Mouse (Mus musculus) retina, postnatal 1 day (tissue): Measurements from ENCODE around the gene Lrrc26.
"Not testable (repeated sequence)": the region's sequence is repeated elsewhere in the genome, so short reads cannot be mapped to it uniquely, and the experiment has no call there.

Experiments
- DNase-seq: peaks from one replicate; pipeline ENCODE4 v3.0.0-alpha.2; 2012

Lrrc26 gene

DNA sequence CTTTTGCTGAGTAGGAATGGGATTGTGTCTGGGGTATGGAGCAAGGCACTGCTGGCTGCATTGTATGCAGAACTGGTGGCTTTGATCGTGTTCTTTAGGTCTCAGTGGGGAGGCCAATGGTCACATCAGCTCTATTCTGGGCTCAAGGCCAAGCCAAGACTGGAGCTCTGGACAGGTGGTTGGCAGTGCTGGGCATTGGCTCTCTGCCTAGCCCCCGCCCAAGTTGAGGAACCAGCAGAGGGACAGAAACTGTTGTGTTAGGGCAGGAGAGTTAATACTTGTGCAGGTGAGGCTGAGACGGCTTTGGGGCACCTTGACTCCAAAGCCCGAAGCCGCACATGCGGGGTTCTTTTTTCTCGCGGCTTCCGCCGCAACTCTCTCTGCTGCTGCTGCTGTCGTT lies at the start of gene Lrrc26:
Gene Lrrc26, plus strand, starts transcription at position 265 of the 400 bp plus-strand sequence.
- no peak for DNase-seq

DNA sequence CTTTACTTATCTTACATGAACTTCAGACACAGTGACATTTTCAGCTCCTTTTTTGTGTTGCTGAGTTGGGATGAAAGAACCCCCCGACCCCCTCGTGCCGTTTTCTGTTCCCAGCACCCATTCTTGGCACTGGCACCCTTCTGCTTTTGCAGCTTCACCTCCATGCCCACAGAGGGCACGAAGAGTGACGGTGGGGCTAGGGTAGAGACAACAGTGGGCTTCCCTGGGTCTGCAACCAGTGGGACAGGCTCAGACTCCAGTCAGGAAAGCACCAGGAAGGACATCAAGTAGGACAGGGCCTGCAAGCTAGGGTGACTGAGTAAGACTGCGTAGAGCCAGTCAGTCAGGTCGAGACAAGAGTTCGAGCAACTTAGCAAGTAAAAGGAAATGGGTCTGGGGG lies 49.4 kb upstream of the Lrrc26 start:
- DNase-seq, result no peak

- DNase-seq, result peak; percentile 88
These were observed 48.8 kb upstream of the Lrrc26 start for GRCm38 (mm10) chr2:25240723-25241437.

DNA sequence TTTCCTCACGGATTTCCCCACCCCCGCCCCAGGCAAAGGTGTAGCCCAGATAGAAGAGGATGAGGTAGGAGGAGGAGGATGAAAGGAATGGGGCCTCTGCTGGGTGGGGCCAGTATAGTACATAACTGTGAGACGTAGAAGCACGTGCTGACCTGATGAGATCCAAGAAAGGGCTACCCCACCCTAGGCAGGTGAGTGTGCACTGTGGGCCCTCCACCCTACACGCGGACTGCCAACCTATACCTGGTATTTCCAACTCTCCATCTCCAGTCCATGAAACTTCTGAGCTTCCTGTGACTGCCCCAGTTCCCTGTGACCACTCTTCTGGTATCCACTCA lies 48.3 kb upstream of the Lrrc26 start:
- no peak for DNase-seq

DNA sequence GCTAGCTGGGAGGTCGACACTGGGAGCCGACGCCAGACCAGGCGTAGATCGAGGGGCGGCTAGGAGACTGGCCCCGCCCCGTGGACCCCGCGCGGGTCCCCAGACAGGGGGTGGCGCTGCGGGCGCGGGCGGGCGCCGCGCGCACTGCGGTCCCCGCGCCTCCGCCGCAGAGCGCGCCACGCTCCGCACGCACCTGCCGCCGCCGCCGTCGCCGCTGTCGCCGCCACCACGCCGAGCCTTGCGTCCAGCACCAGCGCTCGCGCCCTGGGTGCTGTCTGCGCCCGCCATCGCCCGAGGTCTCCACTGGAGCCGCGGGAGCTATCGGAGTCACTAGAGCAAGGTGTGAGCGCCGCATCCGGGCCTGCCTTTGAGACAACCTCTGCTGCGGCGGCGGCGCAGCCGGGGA lies 47.6 kb upstream of the Lrrc26 start, which contains the start of the genes Rnf208 and Cysrt1:
Gene Rnf208, plus strand, starts transcription at position 155 of the 406 bp plus-strand sequence.
Gene Cysrt1, minus strand, starts transcription at position 352 of the 406 bp plus-strand sequence.
- DNase-seq, result peak; percentile 66

DNA sequence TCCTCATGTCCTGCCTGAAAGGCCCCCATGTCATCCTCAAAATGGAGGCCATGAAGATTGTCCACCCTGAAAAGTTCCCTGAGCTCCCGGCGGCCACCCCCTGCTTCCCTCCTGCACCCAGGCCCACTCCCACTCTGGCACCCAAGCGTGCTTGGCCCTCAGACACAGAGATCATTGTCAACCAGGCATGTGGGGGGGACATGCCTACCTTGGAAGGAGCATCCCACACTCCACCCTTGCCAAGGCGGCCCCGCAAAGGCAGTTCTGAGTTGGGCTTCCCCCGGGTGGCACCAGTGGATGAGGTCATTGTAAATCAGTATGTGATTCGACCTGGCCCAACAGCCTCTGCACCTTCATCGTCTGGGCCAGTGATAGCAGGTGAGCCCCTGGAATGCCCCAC lies 46.4 kb upstream of the Lrrc26 start:
- no peak for DNase-seq

DNA sequence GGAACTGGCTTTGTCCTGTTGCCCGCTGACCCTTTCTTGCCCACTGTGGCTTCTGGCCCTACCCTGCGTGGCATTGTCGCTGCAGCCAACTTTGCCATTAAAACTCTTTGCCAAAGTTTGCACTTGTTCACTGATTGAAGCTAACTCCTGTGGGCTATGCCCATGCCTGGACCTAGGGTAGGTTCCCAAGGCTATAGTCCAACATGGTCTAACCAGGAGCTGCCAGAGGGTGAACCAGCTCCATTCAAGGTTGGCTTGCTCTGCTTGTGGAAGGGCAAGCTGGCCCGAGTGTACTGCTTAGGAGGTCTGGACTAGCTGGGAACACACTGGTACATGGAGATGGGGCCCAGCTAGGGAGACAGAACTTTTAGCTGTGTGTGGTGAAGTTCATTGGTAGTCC lies 45.6 kb upstream of the Lrrc26 start:
- DNase-seq, result no peak

GRCm38 (mm10) chr2:25246183-25247072 lies 43.3 kb upstream of the Lrrc26 start, which contains the start of gene AL732309.1:
TSS of gene AL732309.1 (minus strand) at chr2:25246863.
- no peak for DNase-seq

DNA sequence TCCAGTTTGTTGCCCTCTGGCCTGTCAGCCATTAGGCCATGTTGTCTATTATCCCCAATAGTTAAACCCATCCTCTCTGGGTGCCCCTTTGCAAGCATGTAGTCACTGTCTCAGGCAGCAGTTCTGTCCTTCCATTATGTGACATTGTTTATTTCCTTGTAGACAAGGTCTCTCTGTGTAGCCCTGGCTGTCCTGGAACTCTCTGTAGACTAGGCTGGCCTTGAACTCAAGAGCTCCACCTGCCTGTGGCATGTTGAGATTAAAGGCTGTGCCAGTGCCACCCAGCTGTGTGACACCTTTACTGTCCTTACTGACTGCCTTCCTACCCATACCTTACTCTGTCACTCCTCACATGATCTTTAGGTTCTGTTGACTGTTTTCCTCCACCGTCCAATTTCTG lies 37.4 kb upstream of the Lrrc26 start:
- peak; percentile 23 for DNase-seq

DNA sequence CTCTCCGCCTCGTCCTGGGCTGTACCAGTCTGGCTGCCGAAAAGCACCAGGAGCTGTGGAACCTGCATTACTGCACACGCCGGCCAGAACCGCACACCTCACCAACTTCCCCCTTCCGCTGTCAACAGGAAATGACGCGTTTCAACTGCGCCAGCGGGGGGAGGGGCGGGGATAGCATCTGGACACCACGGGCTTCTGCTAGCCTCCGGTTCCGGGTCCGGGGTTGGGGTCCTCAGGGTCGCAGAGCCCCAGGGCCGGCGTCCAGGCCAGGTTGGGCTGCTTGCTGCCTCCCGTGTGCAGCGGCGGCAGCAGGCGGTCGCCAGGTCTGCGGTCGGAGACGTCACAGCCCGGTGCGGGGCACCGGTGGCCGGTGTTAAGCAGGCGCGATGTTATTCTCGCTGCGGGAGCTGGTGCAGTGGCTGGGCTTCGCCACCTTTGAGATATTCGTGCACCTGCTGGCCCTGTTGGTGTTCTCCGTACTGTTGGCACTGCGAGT lies 34.4 kb upstream of the Lrrc26 start, which contains the start of gene Tmem203:
Gene Tmem203, plus strand, starts transcription at position 156 of the 496 bp plus-strand sequence.
- DNase-seq, result peak; percentile 96

GRCm38 (mm10) chr2:25256443-25257109 lies 33.1 kb upstream of the Lrrc26 start:
- peak; percentile 55 for DNase-seq

DNA sequence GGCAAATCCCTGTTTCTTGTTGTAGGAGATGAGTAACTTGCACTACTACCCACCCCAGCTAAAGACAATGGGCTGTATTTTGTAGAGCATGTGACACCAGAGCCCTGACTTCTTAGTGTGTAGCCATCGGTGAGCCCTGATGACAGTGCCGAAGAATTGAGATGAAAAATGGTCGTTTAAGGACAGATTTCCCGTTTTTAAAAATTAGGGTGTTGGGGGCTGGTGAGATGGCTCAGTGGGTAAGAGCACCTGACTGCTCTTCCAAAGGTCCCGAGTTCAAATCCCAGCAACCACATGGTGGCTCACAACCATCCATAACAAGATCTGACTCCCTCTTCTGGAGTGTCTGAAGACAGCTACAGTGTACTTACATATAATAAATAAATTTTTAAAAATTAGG lies 32.5 kb upstream of the Lrrc26 start:
- DNase-seq, result not testable (repeated sequence)

DNA sequence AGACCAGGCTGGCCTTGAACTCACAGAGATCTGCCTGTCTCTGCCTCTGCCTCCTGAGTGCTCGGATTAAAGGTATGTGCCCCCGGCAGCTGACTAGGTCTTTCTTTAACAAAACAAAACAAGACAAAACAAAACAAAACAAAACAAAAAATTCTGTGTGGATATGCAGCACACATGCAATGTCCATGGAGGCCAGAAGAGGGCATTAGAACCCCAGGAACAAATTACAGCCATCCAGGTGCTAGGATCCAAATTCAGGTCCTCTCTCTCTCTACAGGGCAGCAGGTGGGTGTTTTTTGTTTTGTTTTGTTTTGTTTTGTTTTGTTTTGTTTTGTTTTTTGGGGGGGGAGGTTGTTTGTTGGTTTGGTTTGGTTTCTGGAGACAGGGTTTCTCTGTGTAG lies 30.8 kb upstream of the Lrrc26 start:
- DNase-seq, result peak; percentile 43

DNA sequence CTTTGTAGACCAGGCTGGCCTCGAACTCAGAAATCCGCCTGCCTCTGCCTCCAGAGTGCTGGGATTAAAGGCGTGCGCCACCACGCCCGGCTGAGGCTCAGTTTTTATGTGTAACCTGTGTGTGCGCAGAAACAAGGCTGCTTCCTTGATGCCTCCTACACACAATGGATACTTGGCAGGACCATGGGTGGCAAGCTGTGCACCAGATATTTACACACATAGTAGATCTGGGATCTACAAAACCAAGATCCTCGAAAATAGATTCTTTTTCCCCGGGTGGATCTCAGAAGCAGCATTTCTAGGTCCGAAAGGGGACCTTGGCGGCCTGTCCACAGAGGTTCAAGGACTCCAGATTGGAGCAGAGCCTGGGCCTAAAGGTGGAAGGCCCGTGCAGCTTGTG lies 27.8 kb upstream of the Lrrc26 start:
- DNase-seq, result no peak

- peak; percentile 98 for DNase-seq
These were observed 27.4 kb upstream of the Lrrc26 start, which contains the start of gene Tprn for GRCm38 (mm10) chr2:25262291-25262767. TSS of gene Tprn (plus strand) at chr2:25262618.

GRCm38 (mm10) chr2:25262795-25263622 lies 26.7 kb upstream of the Lrrc26 start:
- peak; percentile 73 for DNase-seq

DNA sequence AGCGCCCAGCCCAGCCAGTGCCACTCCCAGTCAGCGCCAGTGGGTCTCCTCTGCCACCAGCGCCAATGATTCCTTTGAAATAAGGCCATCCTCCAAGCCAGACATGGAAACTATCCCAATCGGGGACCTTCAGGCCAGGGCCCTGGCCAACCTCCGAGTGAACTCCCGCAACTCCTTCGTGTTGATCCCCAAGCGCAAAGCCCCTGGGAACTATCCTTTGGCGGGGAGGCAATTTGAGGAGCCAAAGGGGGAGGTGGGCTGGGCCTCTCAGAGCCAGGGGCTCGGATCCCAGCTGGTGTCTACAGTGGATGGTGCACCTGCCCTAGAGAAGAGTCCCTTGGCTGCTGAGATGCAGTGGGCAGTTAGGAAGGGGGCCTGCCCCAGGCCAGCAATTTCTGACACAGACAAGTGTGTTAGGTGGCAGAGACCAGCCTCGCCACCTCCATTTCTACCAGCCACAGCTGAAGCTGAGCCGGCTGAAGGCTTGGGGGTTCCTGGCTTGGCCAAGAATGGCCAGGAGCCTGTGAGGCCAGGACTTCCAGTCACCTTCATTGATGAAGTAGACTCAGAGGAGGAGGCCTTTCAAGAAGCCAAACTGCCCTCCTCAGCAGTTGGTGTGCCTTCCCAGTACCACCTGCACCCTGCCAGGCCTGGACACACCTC lies 26.0 kb upstream of the Lrrc26 start:
- peak; percentile 24 for DNase-seq

GRCm38 (mm10) chr2:25264286-25264660 lies 25.4 kb upstream of the Lrrc26 start:
- DNase-seq, result no peak

DNA sequence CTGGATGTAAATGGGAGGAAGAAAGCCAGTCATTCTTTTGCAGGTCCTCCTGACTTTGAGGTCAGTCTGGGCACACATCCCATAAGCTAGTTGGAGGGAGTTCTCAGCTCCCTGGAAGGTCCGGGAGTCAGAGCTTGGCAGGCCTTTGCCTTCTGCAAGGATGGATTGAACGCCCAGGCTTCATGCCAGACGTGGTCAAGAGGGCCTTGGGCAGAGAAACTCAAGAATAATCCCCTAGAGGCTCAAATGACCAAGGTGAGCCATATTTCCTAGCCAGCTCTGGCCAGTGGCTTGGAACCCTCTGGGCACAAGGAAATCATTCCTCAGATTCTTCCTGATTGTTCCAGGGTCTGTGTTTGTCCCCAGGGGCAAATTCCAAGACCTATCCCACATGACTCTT lies 24.9 kb upstream of the Lrrc26 start:
- no peak for DNase-seq

DNA sequence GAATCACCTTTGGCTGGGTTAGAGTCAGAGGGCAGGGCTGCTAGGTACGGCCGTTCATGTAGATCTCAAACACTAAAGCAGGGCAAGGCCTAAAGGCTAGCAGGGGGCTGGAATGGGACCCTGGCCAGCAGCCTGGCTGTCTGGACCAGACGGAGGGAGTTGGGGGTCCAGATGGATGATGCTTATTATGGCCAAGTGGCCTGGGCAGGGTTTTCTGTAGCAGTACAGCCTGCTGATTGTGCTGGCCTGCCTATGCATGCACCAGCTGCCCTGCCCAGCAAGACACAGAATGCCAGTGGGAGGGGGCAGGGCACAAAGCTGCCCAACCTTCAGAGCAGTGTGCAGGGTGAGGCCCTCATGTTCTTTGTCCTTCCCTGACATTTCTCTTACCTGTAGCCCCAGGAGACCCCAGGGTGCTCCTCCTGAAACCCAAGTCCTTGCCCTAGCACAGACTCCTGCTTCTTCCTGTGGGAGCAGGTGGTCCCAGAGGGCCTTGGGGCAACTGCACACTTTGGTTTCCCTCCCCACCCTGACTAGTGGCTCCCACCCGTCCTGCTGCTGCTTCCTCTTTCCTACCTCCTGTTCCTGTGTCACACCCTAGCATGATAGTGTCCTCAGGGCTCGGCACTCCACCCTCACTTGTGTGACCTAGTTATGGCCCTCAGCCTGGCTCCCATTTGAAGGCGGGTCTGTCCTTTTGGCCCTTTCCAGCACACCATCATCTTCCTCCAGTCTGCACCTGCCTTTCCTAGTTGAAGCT lies 23.6 kb upstream of the Lrrc26 start:
- DNase-seq, result peak; percentile 81

DNA sequence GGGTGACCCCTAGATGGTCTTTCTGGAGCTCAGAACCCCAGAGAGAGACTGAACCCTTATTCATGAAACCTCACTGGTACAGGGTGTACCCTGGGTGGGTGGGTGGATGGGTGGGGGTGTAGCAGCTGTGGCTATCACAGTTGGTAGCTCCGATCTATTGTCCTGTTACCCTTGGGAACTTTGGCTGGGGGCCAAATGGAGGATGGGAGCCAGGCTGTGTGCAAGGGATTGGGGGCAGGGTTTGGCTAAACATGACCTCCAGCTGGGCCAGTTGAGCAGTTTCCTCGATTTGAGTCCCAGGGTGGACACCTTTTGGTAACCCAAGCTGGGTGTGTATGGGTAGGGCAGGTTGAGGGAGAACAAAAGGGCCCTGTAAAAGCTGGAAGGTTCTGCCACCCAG lies 23.0 kb upstream of the Lrrc26 start:
- DNase-seq, result peak; percentile 93
